Mouse (Mus musculus): ENCODE results near the gene Mavs.

DNA sequence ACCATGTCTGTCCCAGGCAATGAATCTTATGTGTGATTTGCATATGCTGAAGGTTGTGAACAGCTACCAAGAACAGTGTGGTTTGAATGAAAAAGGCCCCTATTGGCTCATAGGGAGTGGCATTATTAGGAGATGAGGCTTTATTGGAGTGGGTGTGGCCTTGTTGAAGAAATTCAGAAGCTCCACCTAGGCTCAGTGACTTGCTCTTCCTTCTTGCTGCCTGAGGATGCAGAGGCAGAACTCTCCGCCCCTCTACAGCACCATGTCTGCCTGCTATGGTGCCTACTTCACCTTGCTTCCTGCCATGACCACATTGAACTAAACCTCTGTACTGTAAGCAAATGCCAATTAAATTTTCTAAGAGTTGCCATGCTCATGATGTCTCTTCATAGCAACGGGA lies 1.3 kb upstream of the Mavs start:
- TF ChIP-seq CTCF (IDR thresholded peaks at IDR 0.05; ENCODE audit: low read depth) (no peak), EP300 (optimal IDR thresholded peaks at IDR 0.05) (no peak)
